Mouse (Mus musculus): ENCODE results near the gene Slc25a34.
A peak's percentile ranks its signal among the peaks of the same experiment; 100 is the strongest.

DNA sequence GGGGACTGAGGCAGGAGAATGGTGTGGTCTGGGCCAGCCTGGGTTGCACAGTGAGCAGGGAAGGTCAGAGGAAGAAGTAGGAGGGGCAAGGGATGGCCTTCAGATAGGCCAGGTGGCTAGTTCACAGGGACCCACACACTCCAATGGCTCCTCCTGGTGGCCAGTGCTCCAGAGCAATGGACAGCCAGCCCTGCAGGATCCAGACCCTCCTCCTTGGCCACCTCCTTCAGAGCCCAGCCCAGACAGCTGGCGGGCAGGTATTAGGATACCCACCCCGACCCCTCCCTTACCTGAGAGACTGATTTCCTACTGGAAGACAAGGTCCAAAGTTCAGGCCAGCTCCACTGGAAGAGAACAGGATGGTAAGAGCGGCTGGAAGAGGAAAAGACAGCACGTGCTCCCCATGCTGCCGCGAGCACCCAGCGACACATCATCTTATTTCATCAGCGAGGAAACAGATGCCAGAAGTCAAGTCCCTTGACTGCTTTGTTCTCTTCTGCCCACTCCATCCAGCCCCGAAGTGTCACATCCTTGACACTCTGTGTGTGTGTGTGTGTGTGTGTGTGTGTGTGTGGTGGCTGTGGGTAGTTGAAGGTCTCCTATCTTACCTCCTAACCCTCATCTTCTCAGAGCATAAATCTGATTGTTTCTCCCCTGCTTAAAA lies 27.9 kb downstream of the Slc25a34 start:
- no peak for TF ChIP-seq POLR2A (IDR thresholded peaks at IDR 0.05; ENCODE audit: low read depth, low read length)
- TF ChIP-seq CTCF (IDR thresholded peaks at IDR 0.05; ENCODE audit: borderline replicate concordance, insufficient read depth, low read length): 0 out of 2 replicates have a peak, but pooled peaks have one; percentile 10
